Mouse (Mus musculus) lung, postnatal 10 days (tissue): Measurements from ENCODE around the gene Ak9.

Experiments used
- DNase-seq: peaks from one replicate; pipeline ENCODE4 v3.0.0; 2021

The Ak9 gene

DNA sequence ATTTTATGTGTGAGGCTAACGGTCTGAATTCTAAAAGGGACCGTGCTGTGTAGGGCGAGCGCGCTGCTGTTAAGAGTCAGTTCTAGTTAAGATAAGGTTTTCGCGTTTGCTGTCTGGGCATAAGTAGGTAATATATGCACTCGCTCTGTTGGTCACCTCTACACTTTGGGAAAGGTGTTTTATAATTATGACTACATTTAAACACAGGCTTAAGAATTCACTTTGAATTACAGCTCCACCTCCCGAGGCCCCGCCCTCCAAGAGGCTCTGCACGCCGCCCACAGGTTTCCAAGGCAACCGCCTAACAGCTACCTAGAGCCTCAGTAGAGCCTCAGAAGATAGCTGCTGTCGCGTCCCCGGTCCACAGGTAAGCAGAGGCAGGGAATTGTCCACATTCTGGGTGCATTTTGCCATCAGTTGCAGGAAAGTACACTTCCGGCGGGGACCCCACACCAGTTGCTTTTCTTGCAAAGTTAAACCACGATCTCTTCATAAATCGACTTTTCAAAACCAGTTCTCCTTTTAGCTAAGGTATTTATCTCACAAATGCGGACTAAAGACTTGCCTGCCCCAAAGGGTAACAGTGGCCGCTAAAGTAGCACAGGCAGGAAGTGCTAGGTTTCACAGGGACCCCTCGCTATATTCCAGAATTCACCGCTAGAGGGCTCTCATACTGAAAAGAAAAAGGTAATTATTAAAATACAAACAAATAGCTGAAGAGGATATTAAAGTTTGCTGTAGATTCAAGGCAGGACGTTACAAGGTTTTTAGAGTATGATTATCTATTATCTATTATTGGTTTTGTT, at the start of gene Ak9:
Ak9 (plus strand) TSS at position 342 of the 806 bp plus-strand sequence.
- DNase-seq, result peak; percentile 92

DNA sequence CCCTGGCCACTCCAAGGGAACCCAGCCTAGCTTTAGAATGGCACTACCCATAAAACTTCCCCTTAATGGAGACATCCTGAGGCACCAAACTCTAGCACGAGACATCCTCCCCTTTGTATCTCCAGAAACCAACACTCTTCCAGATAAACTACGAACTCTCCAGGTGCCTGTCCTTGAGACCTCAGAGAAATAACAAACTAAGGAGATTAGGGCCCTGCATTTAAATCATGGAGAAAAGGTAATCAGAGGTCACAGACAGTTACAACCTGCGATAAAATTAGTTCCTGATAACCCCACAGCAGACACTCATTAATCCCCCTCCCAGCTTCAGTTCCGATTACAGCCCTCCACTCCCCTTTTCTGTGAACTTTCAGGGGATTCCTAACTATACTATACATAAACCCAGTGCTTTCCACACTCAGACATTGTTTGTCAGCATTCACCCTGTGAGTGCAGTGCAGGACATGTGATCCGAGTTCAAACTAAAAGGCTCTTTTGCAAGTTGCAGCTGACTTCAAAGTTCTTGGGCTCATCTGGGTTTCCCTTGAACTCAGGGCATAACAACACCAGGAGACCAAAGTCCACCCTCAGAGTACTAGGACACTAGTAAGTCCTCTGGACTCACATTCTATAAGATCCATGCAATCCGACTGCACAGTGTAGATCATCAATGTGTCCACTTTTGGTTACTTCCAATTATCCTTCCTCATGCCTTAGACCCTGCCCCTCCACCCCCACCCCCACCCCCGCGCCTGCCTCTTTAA, 43.4 kb upstream of the Ak9 start:
- DNase-seq, result no peak

- no peak for DNase-seq
Observed at GRCm38 (mm10) chr10:41261218-41261617, 42.6 kb upstream of the Ak9 start.

DNA sequence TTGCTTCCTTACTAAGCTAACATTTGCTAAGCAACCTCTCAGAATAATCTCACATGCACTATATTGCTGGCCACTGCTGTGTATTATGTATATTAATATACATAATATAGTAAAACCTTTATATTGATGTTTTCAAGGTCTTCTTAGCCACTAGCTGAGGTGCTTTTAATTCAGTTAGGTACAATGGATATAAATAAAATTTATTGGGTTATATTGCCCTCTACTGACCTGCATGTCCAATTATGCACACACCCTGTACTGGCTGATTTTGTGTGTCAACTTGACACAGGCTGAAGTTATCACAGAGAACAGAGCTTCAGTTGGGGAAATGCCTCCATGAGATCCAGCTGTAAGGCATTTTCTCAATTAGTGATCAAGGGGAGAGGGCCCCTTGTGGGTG, 41.9 kb upstream of the Ak9 start:
- DNase-seq, result no peak

DNA sequence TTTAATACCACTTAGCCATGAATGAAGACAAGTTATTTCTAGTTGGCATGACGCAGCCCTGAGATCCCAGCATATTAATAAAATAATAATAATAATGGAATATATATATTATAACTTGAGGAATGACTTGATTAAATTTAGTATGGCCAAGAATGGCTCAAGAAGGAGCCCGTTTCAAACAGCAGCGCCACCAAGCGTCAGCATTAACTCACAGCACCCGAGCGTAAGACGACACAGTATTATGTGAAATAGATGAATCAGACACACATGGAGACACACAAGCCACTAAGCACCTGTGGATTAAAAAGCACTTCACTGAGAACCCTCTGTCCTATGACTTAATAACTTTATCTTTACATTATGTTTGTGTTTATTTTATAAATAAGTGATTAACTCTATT, 31.9 kb upstream of the Ak9 start:
- DNase-seq, result no peak

- no peak for DNase-seq
Observed at GRCm38 (mm10) chr10:41274871-41275270, 28.9 kb upstream of the Ak9 start.

GRCm38 (mm10) chr10:41278808-41279207, 25.0 kb upstream of the Ak9 start:
- DNase-seq, result no peak

DNA sequence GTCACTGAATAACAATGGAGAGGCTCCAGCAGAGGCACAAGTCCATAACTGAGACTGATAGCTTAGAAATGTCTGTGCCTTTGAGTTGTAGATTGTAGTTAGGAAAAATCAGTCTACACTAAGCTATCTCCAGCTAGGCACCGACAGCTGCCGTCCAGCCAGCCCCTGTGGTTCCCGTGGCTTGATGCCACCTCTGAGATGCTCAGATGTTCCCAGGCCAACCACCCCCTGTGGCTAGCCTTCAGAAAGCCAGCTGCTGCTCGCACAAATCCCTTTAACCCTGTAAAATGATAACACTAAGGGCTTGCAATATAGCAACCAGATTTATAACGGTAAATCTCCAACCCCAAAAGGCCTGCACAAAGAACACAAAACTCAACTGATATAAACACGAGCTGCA, 23.6 kb upstream of the Ak9 start:
- no peak for DNase-seq

DNA sequence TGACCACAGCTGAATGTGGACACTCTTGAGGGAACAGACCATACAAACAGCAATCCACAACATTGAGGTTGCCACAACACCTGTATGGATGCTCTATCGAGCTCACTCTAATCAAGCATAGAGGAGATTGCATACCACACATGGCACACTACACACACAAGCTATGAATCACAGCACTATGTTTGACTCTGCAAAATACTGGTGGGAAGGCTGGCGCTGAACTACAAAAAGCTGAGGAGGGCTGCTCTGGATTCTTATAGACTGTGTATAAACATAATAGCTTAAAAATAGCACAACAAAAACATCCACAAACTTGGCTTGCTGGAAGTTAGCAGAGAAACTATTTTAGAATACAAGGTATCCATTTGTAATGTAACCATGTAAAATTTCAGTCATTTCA, 23.0 kb upstream of the Ak9 start:
- no peak for DNase-seq

DNA sequence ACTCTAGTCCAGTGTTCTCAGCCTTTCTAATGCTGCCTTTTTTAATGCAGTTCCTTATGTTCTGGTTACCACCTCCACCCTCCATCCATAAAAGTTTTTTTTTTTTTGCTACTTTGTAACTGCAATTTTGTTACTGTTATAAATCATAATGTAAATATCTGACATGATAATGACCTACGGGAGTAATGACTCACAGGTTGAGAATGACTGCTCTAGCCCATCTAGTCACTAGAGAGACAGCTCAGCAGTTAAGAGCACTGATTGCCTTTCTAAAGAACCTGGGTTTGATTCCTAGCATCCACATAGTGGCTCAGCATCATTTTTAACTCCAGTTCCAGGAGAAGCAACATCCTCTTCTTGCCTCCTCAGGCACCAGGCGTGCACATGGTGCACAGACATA, 21.7 kb upstream of the Ak9 start:
- DNase-seq, result no peak

GRCm38 (mm10) chr10:41287618-41288017, 16.2 kb upstream of the Ak9 start:
- no peak for DNase-seq

DNA sequence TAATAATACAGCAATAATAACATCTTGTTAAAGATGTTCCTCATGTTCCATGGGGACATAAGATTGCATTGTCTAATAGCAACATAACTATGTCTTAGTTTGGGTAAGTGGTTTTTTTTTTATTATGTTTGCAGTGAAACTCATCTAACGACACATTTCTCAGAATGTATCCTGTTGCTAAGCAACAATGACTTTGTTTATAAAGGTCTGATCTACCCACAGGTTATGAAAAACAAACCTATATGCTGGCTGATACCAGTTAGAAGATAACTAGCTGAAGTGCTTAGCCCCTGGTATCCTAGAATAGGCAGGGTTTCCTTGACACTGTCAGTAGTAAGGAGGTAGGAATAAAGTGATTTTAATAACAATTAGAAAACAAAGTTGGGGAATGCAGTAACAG, 15.7 kb upstream of the Ak9 start:
- DNase-seq, result no peak

GRCm38 (mm10) chr10:41288771-41289415, 14.9 kb upstream of the Ak9 start:
- DNase-seq, result peak; percentile 93

GRCm38 (mm10) chr10:41291021-41291420, 12.8 kb upstream of the Ak9 start:
- DNase-seq, result no peak

DNA sequence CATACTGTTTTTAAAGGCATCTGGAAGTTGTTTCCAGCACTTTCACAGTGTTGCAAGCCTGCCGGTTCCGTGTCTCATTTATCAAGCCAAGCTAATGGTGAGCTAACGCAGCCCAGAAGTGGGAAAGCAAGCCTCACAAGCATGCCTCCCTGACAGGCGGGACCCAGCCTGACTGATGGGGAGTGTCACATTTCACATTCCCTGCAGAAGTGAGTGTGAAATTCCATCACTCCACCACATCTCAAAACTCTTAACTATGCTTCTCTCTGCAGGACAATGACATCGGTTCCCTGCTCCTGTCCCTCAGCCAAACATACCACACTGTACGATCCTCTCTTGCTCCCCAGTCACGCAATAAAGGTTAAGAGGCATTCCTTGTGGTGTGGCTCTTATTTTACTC, 10.8 kb upstream of the Ak9 start:
- peak; percentile 58 for DNase-seq

DNA sequence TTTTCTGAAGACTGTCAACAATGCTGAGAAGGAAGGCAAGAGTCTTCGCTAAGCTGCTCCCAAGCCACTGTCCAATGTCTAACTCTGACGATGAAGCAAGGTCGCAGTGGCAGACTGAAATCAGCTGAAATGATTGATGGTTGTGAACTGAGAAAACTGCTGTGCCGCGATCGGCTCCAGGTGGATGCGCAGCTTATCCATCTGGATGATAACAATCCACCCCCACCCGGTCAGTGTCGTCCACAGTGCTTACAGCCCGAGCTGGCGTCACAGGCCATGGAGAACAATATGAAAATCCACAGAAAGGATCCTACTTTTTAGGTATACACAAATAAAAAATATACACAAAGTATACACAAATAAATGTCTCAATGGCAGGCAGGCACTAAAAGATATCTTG, 9.0 kb upstream of the Ak9 start:
- DNase-seq, result no peak

GRCm38 (mm10) chr10:41295145-41295544, 8.6 kb upstream of the Ak9 start:
- DNase-seq, result peak; percentile 33

- DNase-seq, result no peak
Observed at GRCm38 (mm10) chr10:41300161-41300560, 3.6 kb upstream of the Ak9 start.

DNA sequence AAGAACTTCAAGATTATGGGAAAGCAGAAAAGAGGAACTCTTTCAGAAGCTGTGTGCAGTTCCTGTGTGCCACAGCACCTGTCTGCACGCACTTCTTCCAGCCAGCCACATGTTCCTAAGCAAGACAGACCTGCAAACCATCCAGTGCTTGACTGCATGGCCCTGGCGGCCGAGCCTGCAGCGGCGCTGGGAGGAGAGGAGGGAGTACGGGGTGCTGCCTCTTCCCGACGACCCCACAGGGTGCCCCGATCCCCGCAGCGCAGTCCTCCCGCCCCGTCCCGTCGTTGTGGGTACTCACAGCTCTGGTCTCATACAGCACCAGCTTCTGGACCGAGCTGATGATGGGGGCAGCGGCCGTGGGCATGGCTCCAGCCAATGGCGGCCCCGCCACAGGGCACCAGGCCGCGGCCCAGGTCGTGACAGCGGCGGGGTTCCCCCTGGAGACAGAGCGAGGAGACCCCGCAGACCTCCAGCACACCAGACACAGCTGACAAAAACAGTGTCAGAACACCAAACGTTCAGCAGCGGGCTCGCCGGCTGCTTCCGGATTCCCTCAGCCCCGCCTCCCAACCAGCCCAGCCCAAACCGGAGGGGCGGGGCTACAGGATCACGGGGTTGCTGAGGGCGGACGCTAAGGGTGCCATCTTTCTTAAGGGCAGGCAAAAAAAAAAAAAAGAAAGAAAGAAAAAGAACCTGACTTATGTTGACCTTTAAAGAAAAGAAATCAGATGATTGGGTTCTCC, 920 bp upstream of the Ak9 start, which contains the start of gene Fig4:
Fig4 (minus strand) TSS at position 572 of the 743 bp plus-strand sequence.
- DNase-seq, result peak; percentile 90

DNA sequence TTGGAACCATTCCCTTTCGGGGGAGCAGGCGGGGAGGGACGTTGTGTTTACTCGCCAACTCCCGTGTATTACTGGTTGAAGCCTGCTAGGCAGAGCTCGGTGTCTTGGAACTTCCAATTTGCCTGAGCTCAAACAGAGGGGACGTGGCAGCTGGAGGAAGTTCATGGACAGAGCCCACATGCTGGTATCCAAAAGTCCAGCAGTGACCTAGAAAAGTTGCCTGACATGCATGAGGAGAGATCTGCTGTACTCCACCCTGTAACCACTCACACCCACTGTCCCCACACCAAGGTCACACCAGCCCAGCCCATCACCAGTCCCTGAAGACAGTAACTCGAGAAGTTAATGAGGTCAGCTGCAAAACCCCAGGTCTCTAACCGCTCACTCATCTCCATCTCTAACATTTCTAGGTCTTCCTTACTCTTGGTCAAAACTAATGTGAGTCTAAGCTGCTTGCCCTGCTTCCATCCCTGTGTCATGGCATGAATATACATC, 1.2 kb downstream of the Ak9 start:
- DNase-seq, result no peak

- DNase-seq, result no peak
Observed at GRCm38 (mm10) chr10:41308205-41308604, 4.4 kb downstream of the Ak9 start.

DNA sequence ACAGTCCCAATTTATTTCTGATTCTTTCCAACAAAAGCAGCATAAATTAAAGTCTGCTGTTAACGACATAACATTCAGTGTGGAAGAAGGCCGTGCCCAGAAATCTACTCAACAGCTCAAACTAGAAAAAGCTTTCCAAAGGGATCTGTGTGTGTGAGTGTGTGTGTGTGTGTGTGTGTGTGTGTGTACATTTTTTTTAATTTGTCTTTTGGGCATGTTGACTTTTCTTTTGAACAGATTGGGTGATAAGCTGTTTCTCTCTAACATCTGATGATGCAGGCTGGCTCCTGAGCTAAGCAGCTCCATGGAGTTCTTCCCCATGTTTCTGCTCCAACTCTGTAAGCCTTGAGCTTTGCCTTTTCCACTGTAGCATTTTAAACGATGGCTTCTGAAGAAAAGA, 12.1 kb downstream of the Ak9 start:
- no peak for DNase-seq

DNA sequence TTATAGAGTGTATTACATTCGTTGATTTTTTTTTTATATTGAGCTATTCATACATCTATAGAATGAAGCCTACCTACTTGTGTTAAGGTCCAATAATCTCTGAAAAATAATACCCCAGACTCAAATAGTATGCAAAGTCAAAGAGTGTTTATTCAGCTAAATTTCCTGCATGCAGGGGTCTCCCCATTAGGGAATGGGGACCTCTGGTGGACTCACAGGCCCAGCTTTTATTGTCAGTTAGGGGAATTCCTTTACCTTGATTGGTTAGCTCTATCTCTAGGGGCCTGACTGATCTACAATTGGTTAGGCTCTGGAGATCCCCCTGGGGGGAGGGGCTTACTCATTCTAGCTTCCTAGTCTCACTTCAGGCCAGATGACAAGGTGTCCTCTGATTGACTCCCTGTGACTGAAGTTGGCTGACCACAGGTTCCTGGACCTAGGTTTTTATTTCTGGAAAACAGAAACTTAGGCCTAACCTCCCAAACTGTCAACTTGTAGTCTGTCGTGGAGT, 28.8 kb downstream of the Ak9 start:
- DNase-seq, result no peak
